Mouse (Mus musculus) hindbrain, embryonic 12.5 days (tissue): ENCODE measurements around the gene Zcchc14. TPM values are rescaled to one million over a fixed set of nuclear protein-coding genes. Genes with fewer than 3 reads are reported as not detected.
A peak's percentile ranks its signal among the peaks of the same experiment; 100 is the strongest.
"Not testable (repeated sequence)": the region's sequence is repeated elsewhere in the genome, so short reads cannot be mapped to it uniquely, and the experiment has no call there.

Experiments
- ATAC-seq: fragments of 200-750 bp; cut with Nextera tagmentation; 2 replicates; pipeline ENCODE4 v1.8.0; 2017; ENCODE audit warnings: moderate TSS enrichment; ENCODE audit not compliant: low FRiP score
- H3K27ac ChIP-seq: fragments of 300-500 bp; sonication (generic); 2 replicates; pipeline ENCODE4 v1.5.1; 2016; ENCODE audit warnings: mild to moderate bottlenecking
- H3K27me3 ChIP-seq: fragments of 300-500 bp; sonication (generic); 2 replicates; pipeline ENCODE4 v1.6.1; 2016; ENCODE audit warnings: mild to moderate bottlenecking
- H3K36me3 ChIP-seq: fragments of 300-500 bp; sonication (generic); 2 replicates; pipeline ENCODE4 v1.6.1; 2016; ENCODE audit warnings: mild to moderate bottlenecking
- H3K4me1 ChIP-seq: fragments of 300-500 bp; sonication (generic); 2 replicates; pipeline ENCODE4 v1.6.1; 2016
- H3K4me2 ChIP-seq: fragments of 300-500 bp; sonication (generic); replicated peaks from 2 replicates; pipeline ENCODE4 v1.6.1; 2016; ENCODE audit warnings: mild to moderate bottlenecking
- H3K4me3 ChIP-seq: fragments of 300-500 bp; sonication (generic); 2 replicates; pipeline ENCODE4 v1.5.1; 2016; ENCODE audit warnings: mild to moderate bottlenecking
- H3K9ac ChIP-seq: fragments of 300-500 bp; sonication (generic); 2 replicates; pipeline ENCODE4 v1.6.1; 2016; ENCODE audit warnings: mild to moderate bottlenecking, moderate library complexity
- H3K9me3 ChIP-seq: fragments of 300-500 bp; sonication (generic); replicated peaks from 2 replicates; pipeline ENCODE4 v1.6.1; 2016; ENCODE audit warnings: mild to moderate bottlenecking
- WGBS: fragments of 180-500 bp; shearing (Covaris S2); methylation state at CpG from one replicate; pipeline ENCODE4 v1.1.7; 2016; 5-methylcytosine and 5-hydroxymethylcytosine counted together
- polyA plus RNA-seq: library from polyadenylated mRNA; unstranded; fragments of >200 nt; fragmentation: Nextera tagmentation; extraction: Ambion mirVana; gene quantifications from 2 replicates; pipeline ENCODE4 v1.2.1, GENCODE M21; 2016

The Zcchc14 gene
- polyA plus RNA-seq, 1 experiment from 2014 or later: 26.5 TPM

DNA sequence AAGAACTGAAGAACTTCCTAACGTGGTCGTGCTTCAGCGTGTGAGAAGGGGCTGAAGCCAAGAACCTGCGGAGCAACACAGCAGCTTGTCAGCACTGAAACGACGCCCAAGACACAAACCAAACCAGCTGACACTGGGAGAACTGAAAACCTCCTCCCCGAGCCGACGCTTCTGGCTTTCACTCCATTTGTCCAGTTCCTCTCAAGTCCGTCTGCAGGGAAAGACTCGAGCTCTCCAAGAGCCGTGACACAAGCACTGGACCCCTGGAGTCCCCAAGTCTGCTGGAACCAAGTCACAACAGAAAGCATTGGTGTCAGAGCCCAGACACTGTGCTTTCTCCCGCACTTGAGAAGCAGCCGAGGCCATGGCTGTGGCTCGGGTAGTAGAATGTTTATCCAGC is 43.5 kb downstream of the Zcchc14 start:
- Histone ChIP-seq H3K4me1 (0 out of 2 replicates have a peak, but pooled peaks cover 7% of the 10 kb centered on the region), H3K27me3 (no peaks in the 10 kb centered on the region), H3K4me3 (no peak overlapping the region), H3K36me3 (peaks cover 70% of the 10 kb centered on the region), H3K9ac (no peak overlapping the region), H3K27ac (no peak overlapping the region), H3K9me3 (no peaks in the 10 kb centered on the region), H3K4me2 (no peak overlapping the region)
- ATAC-seq: no peak
- 89% methylated on average over 15 of the region's 15 CpGs for WGBS

DNA sequence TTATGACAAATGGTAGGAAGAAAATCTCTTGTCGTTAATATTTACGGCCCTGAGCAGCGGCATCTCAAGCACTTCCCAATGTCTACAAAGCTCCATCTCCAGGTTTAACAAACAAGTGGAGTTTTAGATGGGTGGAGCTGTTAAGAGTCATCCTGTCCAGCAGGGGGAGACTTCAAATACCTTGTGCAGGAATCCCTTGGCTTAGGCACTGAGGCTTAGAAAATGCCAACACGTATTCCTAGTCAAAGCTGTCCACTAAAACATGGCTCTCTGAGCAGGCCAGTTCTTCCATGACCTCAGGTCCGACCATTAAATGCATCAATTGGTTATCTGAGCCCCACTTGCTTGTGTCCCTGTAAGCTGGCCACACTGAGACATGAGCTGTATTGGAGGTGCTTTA is 45.0 kb downstream of the Zcchc14 start:
- Histone ChIP-seq H3K27me3 (no peaks in the 10 kb centered on the region), H3K4me2 (no peak overlapping the region), H3K4me3 (no peak overlapping the region), H3K36me3 (peaks cover 80% of the 10 kb centered on the region), H3K4me1 (no peaks in the 10 kb centered on the region), H3K9me3 (no peaks in the 10 kb centered on the region), H3K27ac (no peak overlapping the region), H3K9ac (no peak overlapping the region)
- ATAC-seq: no peak
- WGBS: 88% methylated on average over 5 of the region's 5 CpGs

DNA sequence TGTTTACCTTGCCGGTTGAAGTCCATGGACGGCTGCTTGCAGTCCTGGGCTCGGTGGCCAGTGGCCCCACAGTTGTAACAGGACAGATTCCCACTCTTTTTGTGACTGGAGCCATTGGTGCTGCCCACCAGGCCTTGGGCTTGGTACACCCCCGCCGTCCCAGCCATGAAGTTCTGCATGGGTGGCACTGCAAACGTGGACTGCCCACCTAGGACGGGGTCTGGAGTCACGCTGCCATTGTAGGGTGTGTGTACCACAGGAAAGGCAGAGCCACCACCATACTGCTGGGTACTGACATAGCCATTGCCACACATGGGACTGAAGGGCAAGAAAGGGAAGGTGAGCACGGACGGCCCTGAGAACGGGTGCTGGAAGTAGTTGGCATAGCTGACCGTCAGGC is 48.9 kb downstream of the Zcchc14 start:
- H3K4me3 ChIP-seq: no peak overlapping the region
- ATAC-seq: no peak
- H3K27me3 ChIP-seq: no peaks in the 10 kb centered on the region
- no peak overlapping the region for H3K4me2 ChIP-seq
- no peaks in the 10 kb centered on the region for H3K9me3 ChIP-seq
- no peak overlapping the region for H3K27ac ChIP-seq
- 95% methylated on average over 12 of the region's 12 CpGs for WGBS
- no peaks in the 10 kb centered on the region for H3K4me1 ChIP-seq
- H3K36me3 ChIP-seq: peaks cover 86% of the 10 kb centered on the region
- no peak overlapping the region for H3K9ac ChIP-seq

DNA sequence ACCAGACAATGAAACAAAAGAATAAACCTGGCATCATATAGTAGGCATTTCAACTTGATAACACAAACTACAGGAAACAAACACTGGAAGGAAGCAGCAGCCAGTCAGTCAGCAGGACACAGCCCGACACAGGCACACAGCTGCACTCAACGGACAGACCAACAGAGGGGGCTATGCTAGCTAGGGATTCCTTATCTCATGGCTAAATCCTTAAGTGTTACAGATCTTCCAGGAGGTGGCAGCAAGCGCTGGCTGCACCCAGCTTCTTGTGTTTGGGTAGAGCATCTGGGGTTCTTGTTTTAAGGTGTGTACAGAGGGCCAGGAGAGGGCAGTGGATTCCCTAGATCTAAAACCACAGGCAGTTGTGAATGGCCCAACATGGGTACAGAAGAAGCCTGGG is 49.8 kb downstream of the Zcchc14 start:
- Histone ChIP-seq H3K4me2 (no peak overlapping the region), H3K9me3 (no peaks in the 10 kb centered on the region), H3K27me3 (no peaks in the 10 kb centered on the region), H3K4me3 (no peak overlapping the region), H3K36me3 (peaks cover 81% of the 10 kb centered on the region), H3K4me1 (no peaks in the 10 kb centered on the region), H3K27ac (no peak overlapping the region), H3K9ac (no peak overlapping the region)
- 32% methylated on average over 3 of the region's 3 CpGs for whole genome bisulfite sequencing
- no peak for ATAC-seq

DNA sequence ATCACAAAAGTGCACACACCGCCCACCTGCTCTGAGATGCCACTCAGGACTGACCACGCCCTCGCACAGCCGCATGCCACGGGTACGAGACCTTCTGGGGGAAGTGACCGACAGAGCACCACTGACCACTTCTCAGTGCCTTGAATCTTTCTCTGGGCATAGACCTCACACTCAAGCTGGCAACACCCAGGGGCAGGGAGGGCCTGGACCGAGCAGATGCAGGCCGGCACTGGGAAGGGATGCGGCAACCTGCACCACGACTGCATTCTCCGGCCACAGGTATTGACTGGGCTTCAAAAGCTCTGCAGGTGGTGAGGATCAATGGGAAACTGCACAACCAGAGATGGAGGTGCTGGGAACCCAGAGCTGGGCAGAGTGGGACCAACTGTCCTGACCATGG is 50.3 kb downstream of the Zcchc14 start:
- H3K27ac ChIP-seq: no peak overlapping the region
- no peaks in the 10 kb centered on the region for H3K27me3 ChIP-seq
- H3K9ac ChIP-seq: no peak overlapping the region
- no peak overlapping the region for H3K4me3 ChIP-seq
- no peaks in the 10 kb centered on the region for H3K9me3 ChIP-seq
- no peak overlapping the region for H3K4me2 ChIP-seq
- H3K36me3 ChIP-seq: peaks cover 81% of the 10 kb centered on the region
- 93% methylated on average over 12 of the region's 12 CpGs for WGBS
- no peak for ATAC-seq
- no peaks in the 10 kb centered on the region for H3K4me1 ChIP-seq

DNA sequence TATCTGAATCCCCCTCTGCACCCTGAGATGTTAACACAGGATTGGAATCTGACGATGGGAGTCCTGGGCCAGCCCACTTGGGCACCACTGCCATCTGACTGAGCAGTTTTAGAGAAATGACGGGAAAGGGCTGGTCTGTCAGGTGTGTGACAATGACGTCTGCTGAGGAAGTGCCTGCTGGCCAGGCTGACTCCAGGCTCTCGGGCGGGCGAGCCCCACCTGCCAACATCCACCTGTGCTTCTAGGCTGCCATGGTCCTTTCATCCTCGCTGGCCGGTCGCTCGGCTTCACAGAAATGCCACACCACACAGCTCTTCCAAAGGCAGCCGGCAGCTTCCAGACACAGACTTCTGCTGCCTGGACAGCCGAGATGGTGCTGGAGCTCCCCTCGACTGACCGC is 52.9 kb downstream of the Zcchc14 start:
- 88% methylated on average over 14 of the region's 14 CpGs for WGBS

DNA sequence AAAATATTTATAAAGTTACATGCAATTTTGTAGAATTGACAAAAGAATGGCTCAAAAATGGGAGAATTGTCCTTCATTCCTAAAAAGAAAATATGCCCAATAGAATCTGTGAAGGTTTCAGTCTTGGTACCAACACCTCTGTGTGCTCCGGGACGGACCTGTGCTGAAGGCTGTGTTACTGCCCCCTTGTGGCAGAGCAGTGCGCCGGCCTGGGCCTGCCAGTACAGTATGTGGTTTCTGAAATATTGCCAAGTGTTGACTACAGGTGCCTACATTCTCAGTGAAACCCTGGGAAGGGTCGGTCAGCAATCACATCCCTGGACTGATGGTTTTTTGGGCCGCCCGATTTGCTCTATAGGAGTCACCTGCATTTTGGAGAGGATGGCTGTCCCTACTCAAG is 53.8 kb downstream of the Zcchc14 start:
- Histone ChIP-seq H3K36me3 (peaks cover 77% of the 10 kb centered on the region), H3K9me3 (no peaks in the 10 kb centered on the region), H3K27ac (no peak overlapping the region), H3K9ac (no peak overlapping the region), H3K27me3 (no peaks in the 10 kb centered on the region), H3K4me2 (no peak overlapping the region), H3K4me3 (no peak overlapping the region), H3K4me1 (no peaks in the 10 kb centered on the region; the same call in 1 of the 2 replicates)
- 41% methylated on average over 7 of the region's 7 CpGs for WGBS
- peak; percentile 73; the same call in 1 of the 2 replicates for ATAC-seq

More for the DNA sequence above, 52.9 kb downstream of the Zcchc14 start:
- Histone ChIP-seq H3K36me3 (peaks cover 77% of the 10 kb centered on the region), H3K4me1 (no peaks in the 10 kb centered on the region), H3K4me3 (no peak overlapping the region), H3K27me3 (no peaks in the 10 kb centered on the region), H3K27ac (no peak overlapping the region), H3K4me2 (no peak overlapping the region), H3K9me3 (no peaks in the 10 kb centered on the region), H3K9ac (no peak overlapping the region)
- ATAC-seq: no peak

DNA sequence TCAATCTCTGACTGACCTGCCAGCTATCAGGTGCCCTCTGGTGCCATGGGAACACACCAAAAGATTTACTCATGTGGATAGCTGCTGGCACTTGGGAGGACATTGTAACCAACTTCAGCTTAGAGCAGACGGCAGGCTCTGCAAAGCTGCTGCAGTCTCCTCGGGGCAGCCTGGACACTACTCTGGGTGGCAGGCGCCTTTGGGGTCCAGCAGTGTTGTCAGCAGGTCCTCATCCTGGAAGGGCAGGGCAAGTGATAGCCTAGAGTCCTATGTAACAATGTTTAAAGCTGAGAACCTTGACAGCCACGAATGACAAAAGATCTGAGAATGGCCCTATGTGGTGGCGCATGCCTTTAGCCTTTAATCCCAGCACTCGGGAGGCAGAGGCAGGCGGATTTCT is 54.5 kb downstream of the Zcchc14 start:
- Histone ChIP-seq H3K4me1 (no peaks in the 10 kb centered on the region; the same call in 1 of the 2 replicates), H3K27me3 (no peaks in the 10 kb centered on the region), H3K4me3 (no peak overlapping the region), H3K9me3 (no peaks in the 10 kb centered on the region), H3K4me2 (no peak overlapping the region), H3K27ac (no peak overlapping the region), H3K9ac (no peak overlapping the region), H3K36me3 (peaks cover 80% of the 10 kb centered on the region)
- ATAC-seq: no peak
- 89% methylated on average over 7 of the region's 7 CpGs for WGBS

DNA sequence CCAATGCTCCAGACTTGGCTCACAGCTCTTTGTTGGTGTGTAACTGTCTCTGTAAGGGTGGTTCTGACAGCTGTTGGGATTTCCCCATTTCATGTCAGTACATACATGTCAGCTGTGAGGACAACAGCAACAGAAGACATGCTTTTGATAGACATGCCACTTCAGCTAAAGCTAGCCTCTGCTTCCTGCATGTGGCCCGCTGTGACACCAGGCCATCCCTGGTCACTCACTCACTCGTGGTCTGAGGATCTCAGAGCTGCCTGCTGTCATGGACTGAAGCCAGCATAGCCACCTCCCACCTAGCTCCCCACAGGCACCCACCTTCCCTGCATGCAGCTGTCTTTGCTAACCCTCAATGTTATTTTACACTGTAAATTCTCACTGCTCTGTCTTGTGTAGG is 55.2 kb downstream of the Zcchc14 start:
- WGBS: 72% methylated on average over 2 of the region's 2 CpGs
- not testable (repeated sequence) for H3K4me1 ChIP-seq, H3K4me2 ChIP-seq, H3K27me3 ChIP-seq, ATAC-seq, H3K4me3 ChIP-seq, H3K9me3 ChIP-seq, H3K9ac ChIP-seq, H3K27ac ChIP-seq
- H3K36me3 ChIP-seq: peaks cover 76% of the 10 kb centered on the region

DNA sequence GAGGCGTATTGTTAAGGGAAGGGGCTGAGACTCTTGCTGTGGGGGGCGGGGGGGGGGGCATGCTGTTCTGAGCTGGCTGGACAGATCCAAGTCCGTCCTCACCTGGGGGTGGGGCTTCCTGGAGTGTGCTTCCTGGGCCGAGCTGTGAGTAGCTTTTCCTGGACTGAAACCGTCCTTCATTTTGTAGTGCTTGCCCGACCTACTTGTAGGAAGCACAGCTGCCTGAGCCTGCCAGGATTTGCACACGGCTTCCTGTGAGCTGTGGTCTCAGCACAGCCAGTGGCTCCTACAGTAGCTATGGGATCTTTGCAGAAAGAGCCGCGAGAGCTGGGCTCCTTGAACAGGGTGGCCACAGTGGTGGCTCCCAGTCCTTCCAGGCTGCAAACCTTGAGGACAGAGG is 58.7 kb downstream of the Zcchc14 start:
- H3K4me2 ChIP-seq: no peak overlapping the region
- no peak overlapping the region for H3K4me3 ChIP-seq
- H3K27ac ChIP-seq: no peak overlapping the region
- peaks cover 24% of the 10 kb centered on the region for H3K4me1 ChIP-seq
- H3K9me3 ChIP-seq: no peaks in the 10 kb centered on the region
- peaks cover 45% of the 10 kb centered on the region for H3K36me3 ChIP-seq
- 77% methylated on average over 9 of the region's 9 CpGs for WGBS
- ATAC-seq: no peak
- H3K9ac ChIP-seq: no peak overlapping the region
- H3K27me3 ChIP-seq: no peaks in the 10 kb centered on the region

DNA sequence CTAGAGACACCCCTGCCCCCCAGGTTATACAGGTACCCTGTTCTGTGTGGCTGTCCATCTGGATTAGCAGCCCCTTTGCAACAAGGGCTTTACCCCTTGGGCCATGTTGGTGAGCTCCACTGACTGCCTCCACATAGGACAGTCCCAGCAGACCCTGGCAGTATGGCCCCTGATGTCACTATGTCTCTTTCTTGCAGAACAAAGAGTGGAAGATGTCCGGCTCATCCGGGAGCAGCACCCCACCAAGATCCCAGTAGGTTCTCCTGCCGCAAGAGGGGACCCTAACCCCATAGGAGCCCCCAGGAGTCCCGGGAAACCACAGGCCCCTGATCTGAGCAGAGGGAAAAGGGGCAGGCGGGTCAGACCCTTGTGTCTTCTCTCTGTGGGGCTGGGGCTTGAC is 59.4 kb downstream of the Zcchc14 start:
- Histone ChIP-seq H3K36me3 (peaks cover 45% of the 10 kb centered on the region), H3K4me2 (no peak overlapping the region), H3K4me3 (no peak overlapping the region), H3K27ac (no peak overlapping the region), H3K9me3 (no peaks in the 10 kb centered on the region), H3K27me3 (no peaks in the 10 kb centered on the region), H3K4me1 (peaks cover 24% of the 10 kb centered on the region), H3K9ac (no peak overlapping the region)
- no peak for ATAC-seq
- WGBS: 86% methylated on average over 5 of the region's 5 CpGs

DNA sequence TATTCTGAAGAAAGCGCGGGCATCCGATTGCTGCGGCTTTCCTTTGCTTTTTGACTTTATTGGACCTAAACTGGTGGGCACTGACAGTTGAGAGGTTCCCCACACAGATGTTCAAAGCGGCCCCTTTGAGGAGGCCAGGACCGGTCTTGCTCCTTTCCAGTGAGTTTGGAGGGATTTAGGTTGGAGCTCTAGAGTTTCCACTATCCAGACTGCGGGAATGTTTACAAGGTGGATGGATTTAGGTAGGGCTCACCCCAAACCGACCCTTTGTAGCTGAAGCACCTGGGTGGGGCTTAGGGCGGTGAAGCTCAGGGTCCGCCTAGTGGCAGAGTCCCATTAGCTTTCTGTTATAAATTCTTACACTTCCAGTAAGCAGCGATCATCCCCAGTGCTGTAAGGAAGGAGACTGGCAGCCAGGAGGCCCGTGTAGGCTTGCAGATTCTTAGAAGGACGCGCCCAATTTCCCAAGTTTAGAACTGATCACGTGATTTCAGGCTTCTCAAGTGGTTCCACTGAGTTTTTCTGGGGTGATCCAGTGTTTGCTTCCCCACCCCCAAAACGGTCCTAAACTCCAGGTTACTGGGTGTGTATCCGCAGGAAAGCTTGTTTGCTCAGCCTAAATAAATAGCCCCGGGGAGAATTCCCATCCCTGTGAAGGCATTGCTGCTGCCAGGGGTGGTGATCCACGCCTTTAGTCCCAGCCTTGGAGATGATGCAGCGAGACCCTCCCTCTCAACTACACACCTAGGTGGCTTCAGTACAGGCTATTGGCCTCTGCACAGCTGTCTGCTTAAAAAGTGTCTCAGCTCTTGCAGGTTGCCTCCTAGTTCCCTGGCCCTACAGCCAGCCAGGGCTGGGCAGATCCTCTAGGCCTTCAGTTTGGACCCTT is 61.3 kb downstream of the Zcchc14 start:
- Histone ChIP-seq H3K36me3 (peaks cover 30% of the 10 kb centered on the region), H3K27me3 (no peaks in the 10 kb centered on the region), H3K9me3 (no peaks in the 10 kb centered on the region), H3K4me3 (peak overlapping the region; percentile 98), H3K4me1 (peaks cover 24% of the 10 kb centered on the region), H3K4me2 (peak overlapping the region; percentile 89), H3K27ac (peak overlapping the region; percentile 77; the same call in 1 of the 2 replicates), H3K9ac (peak overlapping the region; percentile 88)
- WGBS: 17% methylated on average over 20 of the region's 20 CpGs
- no peak for ATAC-seq
